Mouse (Mus musculus) MEL (cell line): ENCODE results near the gene Ralgds. TPM values are rescaled to one million over a fixed set of nuclear protein-coding genes. Genes with fewer than 3 reads are reported as not detected.
A peak's percentile ranks its signal among the peaks of the same experiment; 100 is the strongest.

Experiments used
- DNase-seq: peaks from one replicate; pipeline ENCODE4 v3.0.0; 2011; ENCODE audit warnings: low read depth, low spot score
- H3K27ac ChIP-seq: 2 replicates; pipeline ENCODE4 v1.5.1; 2012; ENCODE audit warnings: low read depth, mild to moderate bottlenecking, control low read depth, low read length, moderate library complexity; ENCODE audit not compliant: control insufficient read depth
- H3K27me3 ChIP-seq, 2 experiments: fragments of 150-350 bp in 1 of 2; sonication (generic) in 1 of 2; 2 replicates each; pipeline ENCODE4 v1.6.1; 2012; ENCODE audit warnings: low read length in 2 of 2, mild to moderate bottlenecking in 2 of 2, improper control_type of control experiment in 1 of 2, moderate library complexity in 1 of 2; ENCODE audit not compliant: insufficient read depth in 2 of 2, control insufficient read depth in 1 of 2
- H3K36me3 ChIP-seq, 2 experiments: 2 replicates each; pipeline ENCODE4 v1.6.1; 2012 to 2014; ENCODE audit warnings: low read length in 2 of 2, improper control_type of control experiment in 1 of 2, inconsistent platforms in 1 of 2, mild to moderate bottlenecking in 1 of 2; ENCODE audit not compliant: insufficient read depth in 2 of 2, control insufficient read depth in 1 of 2
- H3K4me1 ChIP-seq, 2 experiments: fragments of 150-350 bp in 1 of 2; sonication (generic) in 1 of 2; 2 replicates each; pipeline ENCODE4 v1.6.1; 2012; ENCODE audit warnings: low read length in 2 of 2, improper control_type of control experiment in 1 of 2, mild to moderate bottlenecking in 1 of 2; ENCODE audit not compliant: insufficient read depth in 2 of 2, control insufficient read depth in 1 of 2
- H3K4me3 ChIP-seq, 2 experiments: fragments of 150-350 bp in 1 of 2; sonication (generic) in 1 of 2; 2 replicates each; pipeline ENCODE4 v1.5.1; 2012; ENCODE audit warnings: low read depth in 2 of 2, low read length in 2 of 2, mild to moderate bottlenecking in 2 of 2, moderate library complexity in 2 of 2, control low read depth in 1 of 2, improper control_type of control experiment in 1 of 2; ENCODE audit not compliant: control insufficient read depth in 1 of 2, insufficient read depth in 1 of 2
- H3K79me2 ChIP-seq: 2 replicates; pipeline ENCODE4 v1.6.1; 2012; ENCODE audit warnings: mild to moderate bottlenecking, low read length, moderate library complexity; ENCODE audit not compliant: control insufficient read depth, poor library complexity, insufficient read depth
- H3K9ac ChIP-seq: 2 replicates; pipeline ENCODE4 v1.6.1; 2012; ENCODE audit warnings: low read depth, mild to moderate bottlenecking, control low read depth, low read length, moderate library complexity; ENCODE audit not compliant: control insufficient read depth, poor library complexity, severe bottlenecking
- H3K9me3 ChIP-seq: fragments of 150-350 bp; sonication (generic); replicated peaks from 2 replicates; pipeline ENCODE4 v1.6.1; 2012; ENCODE audit warnings: mild to moderate bottlenecking, low read length, improper control_type of control experiment, moderate library complexity; ENCODE audit not compliant: insufficient read depth
- BHLHE40 ChIP-seq: IDR thresholded peaks from 2 replicates; pipeline ENCODE4 v1.6.1; 2012; ENCODE audit warnings: low read depth, mild to moderate bottlenecking, inconsistent platforms, low read length, improper control_type of control experiment, borderline replicate concordance
- CHD2 ChIP-seq: IDR thresholded peaks from 2 replicates; pipeline ENCODE4 v1.6.1; 2011; ENCODE audit warnings: low read length, improper control_type of control experiment
- CTCF ChIP-seq, 3 experiments: IDR thresholded peaks in 2 of 3; conservative IDR thresholded peaks in 1 of 3; 2 replicates each; pipeline ENCODE4 v1.5.1; 2011 to 2012; ENCODE audit warnings: low read length in 3 of 3, low read depth in 2 of 3, mild to moderate bottlenecking in 2 of 3, improper control_type of control experiment in 1 of 3, inconsistent platforms in 1 of 3, mixed read lengths in 1 of 3, moderate library complexity in 1 of 3; ENCODE audit not compliant: control insufficient read depth in 1 of 3, insufficient read depth in 1 of 3, poor library complexity in 1 of 3, severe bottlenecking in 1 of 3
- E2F4 ChIP-seq: IDR thresholded peaks from 2 replicates; pipeline ENCODE4 v1.6.1; 2011; ENCODE audit warnings: low read depth, low read length, improper control_type of control experiment, borderline replicate concordance
- ELF1 ChIP-seq: IDR thresholded peaks from 2 replicates; pipeline ENCODE4 v1.6.1; 2014; ENCODE audit warnings: low read depth, mild to moderate bottlenecking, inconsistent platforms, low read length, improper control_type of control experiment, moderate library complexity
- ETS1 ChIP-seq: IDR thresholded peaks from 2 replicates; pipeline ENCODE4 v1.6.1; 2012; ENCODE audit warnings: low read depth, mild to moderate bottlenecking, inconsistent platforms, low read length, improper control_type of control experiment, moderate library complexity
- HCFC1 ChIP-seq: IDR thresholded peaks from 2 replicates; pipeline ENCODE4 v1.6.1; 2012; ENCODE audit warnings: low read depth, mild to moderate bottlenecking, inconsistent platforms, low read length, improper control_type of control experiment, moderate library complexity
- MAX ChIP-seq: IDR thresholded peaks from 2 replicates; pipeline ENCODE4 v1.6.1; 2011; ENCODE audit warnings: low read length, improper control_type of control experiment
- MAZ ChIP-seq: IDR thresholded peaks from 2 replicates; pipeline ENCODE4 v1.6.1; 2012; ENCODE audit warnings: low read depth, mild to moderate bottlenecking, inconsistent platforms, low read length, improper control_type of control experiment
- MXI1 ChIP-seq: IDR thresholded peaks from 2 replicates; pipeline ENCODE4 v1.6.1; 2011; ENCODE audit warnings: mild to moderate bottlenecking, low read depth, low read length, improper control_type of control experiment
- MYC ChIP-seq: IDR thresholded peaks from 2 replicates; pipeline ENCODE4 v1.6.1; 2011; ENCODE audit warnings: low read depth, mild to moderate bottlenecking, low read length, improper control_type of control experiment, moderate library complexity
- NELFE ChIP-seq: IDR thresholded peaks from 2 replicates; pipeline ENCODE4 v1.6.1; 2011; ENCODE audit warnings: low read depth, low read length, improper control_type of control experiment
- POLR2A ChIP-seq, 2 experiments: IDR thresholded peaks; 2 replicates each; pipeline ENCODE4 v1.6.1; 2011 to 2012; ENCODE audit warnings: low read length in 2 of 2, mild to moderate bottlenecking in 2 of 2, control low read depth in 1 of 2, improper control_type of control experiment in 1 of 2, low read depth in 1 of 2, moderate library complexity in 1 of 2; ENCODE audit not compliant: control insufficient read depth in 1 of 2, insufficient read depth in 1 of 2, poor library complexity in 1 of 2
- POLR2AphosphoS2 ChIP-seq: IDR thresholded peaks from 2 replicates; pipeline ENCODE4 v1.6.1; 2011; ENCODE audit warnings: low read length, improper control_type of control experiment
- RAD21 ChIP-seq: IDR thresholded peaks from 2 replicates; pipeline ENCODE4 v1.6.1; 2011; ENCODE audit warnings: mild to moderate bottlenecking, low read depth, low read length, improper control_type of control experiment
- SIN3A ChIP-seq: IDR thresholded peaks from 2 replicates; pipeline ENCODE4 v1.6.1; 2012; ENCODE audit warnings: low read length, improper control_type of control experiment, inconsistent platforms
- TBP ChIP-seq: IDR thresholded peaks from 2 replicates; pipeline ENCODE4 v1.8.0; 2011; ENCODE audit warnings: low read depth, low read length, improper control_type of control experiment
- TCF12 ChIP-seq: IDR thresholded peaks from 2 replicates; pipeline ENCODE4 v1.6.1; 2014; ENCODE audit warnings: low read depth, mild to moderate bottlenecking, inconsistent platforms, low read length, improper control_type of control experiment, moderate library complexity
- UBTF ChIP-seq: IDR thresholded peaks from 2 replicates; pipeline ENCODE4 v1.6.1; 2012; ENCODE audit warnings: low read depth, mild to moderate bottlenecking, inconsistent platforms, low read length, improper control_type of control experiment, moderate library complexity, borderline replicate concordance; ENCODE audit not compliant: insufficient read depth
- USF1 ChIP-seq: IDR thresholded peaks from 2 replicates; pipeline ENCODE4 v1.6.1; 2014; ENCODE audit warnings: low read depth, mild to moderate bottlenecking, inconsistent platforms, low read length, improper control_type of control experiment, moderate library complexity
- ZC3H11A ChIP-seq: IDR thresholded peaks from 2 replicates; pipeline ENCODE4 v1.6.1; 2012; ENCODE audit warnings: low read depth, mild to moderate bottlenecking, inconsistent platforms, low read length, improper control_type of control experiment
- ZKSCAN1 ChIP-seq: IDR thresholded peaks from 2 replicates; pipeline ENCODE4 v1.6.1; 2012; ENCODE audit warnings: low read depth, mild to moderate bottlenecking, inconsistent platforms, low read length, improper control_type of control experiment, moderate library complexity
- ZMIZ1 ChIP-seq: IDR thresholded peaks from 2 replicates; pipeline ENCODE4 v1.6.1; 2012; ENCODE audit warnings: low read depth, mild to moderate bottlenecking, inconsistent platforms, low read length, improper control_type of control experiment, moderate library complexity
- polyA plus RNA-seq, 2 experiments: library from polyadenylated mRNA; stranded (reverse) in 1 of 2; unstranded in 1 of 2; fragments of >175 nt in 1 of 2; fragments of >200 nt in 1 of 2; gene quantifications; 2 replicates each; pipeline versions ENCODE4 v1.2.1 to v1.2.4; 2012; ENCODE audit warnings: low replicate concordance in 2 of 2, low read depth in 1 of 2; ENCODE audit not compliant: insufficient read length in 2 of 2, insufficient read depth in 1 of 2, missing spikeins in 1 of 2
- total RNA-seq: library from RNA; depleted of rRNA; stranded (reverse); fragments of 300-350 nt; gene quantifications from 2 replicates; pipeline ENCODE4 v1.2.3, GENCODE M21; 2012

Ralgds gene
- total and polyA plus RNA-seq, 3 experiments: 4.7 to 11.0 TPM; not detected in 1

DNA sequence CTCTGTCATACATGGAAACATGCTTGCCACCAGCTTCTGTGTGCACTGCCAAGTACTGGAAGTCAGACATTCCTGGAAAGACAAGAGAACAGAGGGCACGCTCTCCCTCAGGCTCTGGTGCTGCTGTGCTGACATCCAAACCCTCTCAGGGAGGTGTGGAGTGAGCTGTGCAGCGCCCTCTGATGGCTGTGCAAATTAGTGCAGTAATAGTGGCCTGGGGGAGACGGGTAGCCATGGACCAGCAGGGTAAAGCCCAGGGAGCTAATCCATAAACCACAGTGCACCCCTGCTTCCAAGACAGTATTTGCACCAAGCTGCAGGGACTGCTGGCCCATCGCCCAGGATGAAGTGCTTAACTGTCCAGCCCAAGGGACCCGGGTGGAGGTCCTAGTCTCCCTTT is 65.1 kb downstream of the Ralgds start:
- TF ChIP-seq BHLHE40 (no peak), CTCF (IDR thresholded peaks at IDR 0.05 in 2 of 3, conservative IDR thresholded peaks at IDR 0.05 in 1 of 3; ENCODE audit: control insufficient read depth in 1 of 3, insufficient read depth in 1 of 3, low read depth in 2 of 3, low read length in 3 of 3, poor library complexity in 1 of 3, severe bottlenecking in 1 of 3) (peak; percentile 64 to 81 (median 79))
- Histone ChIP-seq H3K9me3 (no peaks in the 10 kb centered on the region), H3K36me3 (peaks cover 2 to 3% of the 10 kb centered on the region in 2 experiments; a peak in 3 of 4 replicates), H3K27me3 (no peaks in the 10 kb centered on the region), H3K79me2 (peaks cover 5% of the 10 kb centered on the region), H3K4me1 (no peaks in the 10 kb centered on the region), H3K27ac (no peak overlapping the region), H3K9ac (no peak overlapping the region), H3K4me3 (no peak overlapping the region)
- DNase-seq: peak; percentile 59

- DNase-seq: peak; percentile 96
- H3K4me3 ChIP-seq: peak overlapping the region; percentile 68 to 82
- peaks cover 0 to 8% of the 10 kb centered on the region in 2 experiments; a peak in 3 of 4 replicates for H3K36me3 ChIP-seq
- peak overlapping the region; percentile 84 for H3K9ac ChIP-seq
- TF ChIP-seq SIN3A (peak; percentile 98), ZKSCAN1 (peak; percentile 20; the same call in 1 of the 2 replicates), E2F4 (peak; percentile 98), NELFE (peak; percentile 74), BHLHE40 (no peak), TCF12 (peak; percentile 79), MYC (0 out of 2 replicates have a peak, but pooled peaks have one; percentile 77), HCFC1 (peak; percentile 93), ELF1 (peak; percentile 36; the same call in 1 of the 2 replicates), MAX (peak; percentile 81), TBP (peak; percentile 92), ZMIZ1 (no peak), CHD2 (no peak), POLR2AphosphoS2 (peak; percentile 53; the same call in 1 of the 2 replicates), ZC3H11A (no peak), UBTF (no peak), ETS1 (no peak), USF1 (no peak), MXI1 (peak; percentile 96), POLR2A (IDR thresholded peaks at IDR 0.05; ENCODE audit: control insufficient read depth in 1 of 2, insufficient read depth in 1 of 2, low read depth in 1 of 2, low read length in 2 of 2, poor library complexity in 1 of 2) (peak; percentile 74 to 80), CTCF (IDR thresholded peaks at IDR 0.05 in 2 of 3, conservative IDR thresholded peaks at IDR 0.05 in 1 of 3; ENCODE audit: control insufficient read depth in 1 of 3, insufficient read depth in 1 of 3, low read depth in 2 of 3, low read length in 3 of 3, poor library complexity in 1 of 3, severe bottlenecking in 1 of 3) (no peak), RAD21 (no peak), MAZ (peak; percentile 69)
- H3K27me3 ChIP-seq: no peaks in the 10 kb centered on the region
- no peaks in the 10 kb centered on the region for H3K9me3 ChIP-seq
- peaks cover 5% of the 10 kb centered on the region for H3K79me2 ChIP-seq
- H3K4me1 ChIP-seq: peaks cover 0 to 10% of the 10 kb centered on the region in 2 experiments; a peak in 1 of 4 replicates
- peak overlapping the region; percentile 75 for H3K27ac ChIP-seq
Measured at GRCm38 (mm10) chr2:28582647-28583353, 69.9 kb downstream of the Ralgds start.
